Mouse (Mus musculus) urinary bladder, adult 2 months (tissue): ENCODE results near the gene Kremen2. TPM values are rescaled to one million over a fixed set of nuclear protein-coding genes. Genes with fewer than 3 reads are reported as not detected.

Source experiments
- DNase-seq: peaks from one replicate; pipeline ENCODE4 v3.0.0; 2022; ENCODE audit warnings: low spot score
- polyA plus RNA-seq: library from polyadenylated mRNA; depleted of rRNA; stranded (reverse); fragments of >200 nt; gene quantifications from 2 replicates; pipeline ENCODE4 v1.2.3, GENCODE M21; 2012

The Kremen2 gene
- polyA plus RNA-seq, 1 experiment: 0.11 TPM

DNA sequence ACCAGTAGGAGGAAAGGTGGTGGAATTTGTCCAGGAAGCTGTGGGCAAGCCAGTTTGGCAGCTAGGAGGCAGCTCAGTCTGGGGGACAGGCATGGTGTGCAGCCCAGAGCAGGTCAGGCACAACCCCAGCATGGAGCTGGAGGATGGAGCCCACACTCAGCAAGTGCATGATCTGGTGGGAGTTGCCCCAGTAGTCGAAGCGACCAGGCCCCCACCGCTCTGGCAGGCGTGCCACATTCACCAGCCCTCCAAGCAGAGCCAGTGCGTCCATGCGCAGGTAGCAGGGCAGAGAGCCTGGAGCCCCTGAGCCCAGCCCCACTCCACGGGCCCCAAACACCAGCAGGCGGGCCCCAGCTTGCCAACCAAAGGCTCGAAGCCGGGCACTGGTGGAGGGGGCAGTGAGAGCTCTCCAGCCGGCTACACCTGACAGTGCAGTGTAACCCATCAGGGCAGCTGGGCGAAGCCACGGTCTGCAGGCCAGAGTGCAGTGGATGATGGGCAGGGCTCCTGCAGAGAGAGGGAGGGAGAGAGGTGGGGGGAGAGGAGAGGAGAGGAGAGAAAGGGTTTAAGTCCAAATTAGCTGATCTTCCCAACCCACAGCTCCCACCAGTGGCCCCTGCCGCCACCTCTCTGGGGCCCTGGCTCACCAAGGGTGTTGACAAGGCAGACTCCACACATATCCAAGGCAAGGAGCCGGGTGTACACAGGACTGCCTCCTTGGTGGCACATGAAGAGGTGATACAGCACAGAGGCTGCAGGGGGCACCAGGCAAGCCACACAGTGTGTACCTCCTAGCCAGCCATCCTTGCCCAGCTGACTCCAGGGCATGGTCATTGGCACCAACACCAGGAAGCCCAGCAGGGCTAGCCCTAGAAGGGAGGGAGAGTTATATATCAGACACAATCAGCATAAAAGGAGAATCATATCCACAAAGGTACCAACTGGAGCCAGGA, 7.9 kb downstream of the Kremen2 start:
- no peak for DNase-seq

DNA sequence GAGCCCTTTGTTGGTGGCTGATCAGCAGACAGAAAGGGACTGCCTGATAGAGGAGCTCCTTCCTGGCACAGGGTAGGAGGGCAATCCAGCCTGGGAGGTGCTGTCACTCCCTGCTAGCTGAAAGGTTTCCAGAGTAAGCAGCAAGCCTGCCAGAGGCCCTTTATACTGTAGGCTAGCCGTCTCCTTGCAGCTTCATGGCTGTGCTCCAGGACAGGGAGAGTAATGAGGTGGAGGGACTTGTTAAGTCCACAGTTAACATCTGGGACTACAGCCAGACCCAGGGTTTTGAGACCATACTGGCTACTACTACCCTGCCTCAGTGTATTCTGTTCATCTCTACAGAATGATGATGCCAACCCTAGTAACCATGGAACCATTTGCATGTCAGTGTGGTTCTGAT, 11.3 kb downstream of the Kremen2 start:
- DNase-seq: no peak

DNA sequence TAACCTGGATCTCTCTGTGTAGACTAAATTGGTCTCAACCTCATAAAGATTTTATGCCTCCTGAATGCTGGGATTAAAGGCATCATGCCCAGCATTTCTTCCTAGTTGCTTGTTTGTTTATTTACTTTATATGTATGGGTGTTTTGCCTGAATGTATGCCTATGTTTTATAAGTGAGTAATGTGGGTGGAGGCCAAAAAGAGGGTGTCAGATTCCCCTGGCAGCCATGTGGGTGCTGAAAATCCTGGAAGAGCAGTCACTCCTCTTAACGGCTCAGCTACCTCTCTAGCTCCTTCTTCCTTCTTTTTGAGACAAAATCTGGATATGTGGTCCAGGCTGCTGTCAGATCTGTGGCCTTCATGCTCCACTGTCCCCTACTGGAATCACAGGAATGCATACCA, 15.2 kb downstream of the Kremen2 start:
- no peak for DNase-seq

DNA sequence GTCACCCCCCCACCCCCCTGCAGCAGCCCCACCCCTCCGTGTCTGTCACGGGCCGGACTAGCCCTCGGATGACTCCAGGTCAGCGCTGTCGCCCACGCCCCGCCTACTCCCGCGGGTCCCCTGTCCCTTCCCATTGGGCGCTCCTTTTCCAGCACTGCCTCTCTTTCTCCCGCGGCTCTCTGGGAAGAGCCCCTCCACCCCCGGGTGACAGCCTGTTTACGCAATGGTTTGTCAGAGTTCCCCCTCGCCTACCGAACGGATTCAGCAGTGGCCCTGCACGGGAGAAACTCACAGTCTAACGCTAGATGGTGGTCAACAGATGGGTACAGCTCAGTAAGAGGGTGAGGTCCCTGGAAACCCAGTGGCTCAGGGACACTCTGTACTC, 18.9 kb downstream of the Kremen2 start:
- DNase-seq: no peak

DNA sequence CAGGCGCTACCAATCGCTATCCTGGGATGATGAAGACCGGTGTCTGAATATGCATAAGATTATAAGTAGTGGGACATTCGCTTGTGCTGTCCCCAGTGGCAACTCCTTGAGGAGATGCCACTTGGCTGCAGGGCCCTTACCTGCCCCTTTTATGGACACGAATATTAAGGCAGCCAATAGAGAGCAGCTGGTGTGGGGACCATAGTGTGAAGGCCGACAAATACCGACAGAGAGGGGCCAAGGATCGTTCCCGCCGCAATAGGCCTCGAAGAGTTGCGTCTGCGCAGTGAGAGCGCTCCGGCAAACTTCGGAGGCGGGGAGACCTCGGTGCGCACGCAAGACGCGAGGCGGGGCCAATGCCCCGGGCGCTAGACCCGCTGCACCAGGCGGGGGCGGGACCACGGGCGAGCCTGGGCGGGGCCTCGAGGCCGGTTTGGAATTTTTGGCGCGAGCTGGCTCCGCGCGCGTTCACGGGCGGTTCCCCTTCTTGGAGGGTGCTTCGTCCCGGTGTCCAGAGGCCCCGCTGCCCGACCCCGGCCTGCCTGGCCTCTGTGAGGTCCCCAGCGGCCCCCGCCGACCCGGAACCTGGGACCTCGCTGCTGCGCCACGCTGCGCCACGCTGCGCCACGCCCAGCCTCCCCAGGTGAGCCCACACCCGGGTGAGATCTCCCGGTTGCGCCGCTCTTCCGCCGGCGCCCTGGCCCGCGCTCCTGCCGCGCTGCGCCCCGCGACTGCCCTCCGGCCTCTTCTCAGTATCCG, 19.5 kb downstream of the Kremen2 start, which contains the start of gene Pkmyt1:
TSS of gene Pkmyt1 (plus strand) at position 338 of the 759 bp plus-strand sequence.
- DNase-seq: peak; percentile 90

DNA sequence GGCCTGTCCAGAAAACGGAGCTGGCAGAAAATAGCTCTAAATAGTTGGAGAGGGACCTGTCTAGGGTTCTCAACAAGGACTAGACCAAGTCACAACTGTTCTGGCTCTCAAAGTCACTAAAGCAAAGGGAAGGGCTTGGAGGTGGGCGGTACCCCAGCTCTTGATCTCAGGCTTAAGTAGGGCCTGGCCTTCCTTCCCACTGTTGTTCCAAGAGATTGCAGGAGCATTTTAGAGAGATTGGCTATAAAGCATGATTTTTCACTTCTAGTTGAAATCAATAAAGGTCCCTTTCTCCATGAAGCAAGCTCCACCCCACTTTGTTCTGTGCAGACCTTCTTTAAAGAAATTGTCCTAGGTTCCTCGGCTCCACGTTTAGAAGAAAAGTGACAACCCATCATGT, 20.2 kb downstream of the Kremen2 start:
- no peak for DNase-seq

DNA sequence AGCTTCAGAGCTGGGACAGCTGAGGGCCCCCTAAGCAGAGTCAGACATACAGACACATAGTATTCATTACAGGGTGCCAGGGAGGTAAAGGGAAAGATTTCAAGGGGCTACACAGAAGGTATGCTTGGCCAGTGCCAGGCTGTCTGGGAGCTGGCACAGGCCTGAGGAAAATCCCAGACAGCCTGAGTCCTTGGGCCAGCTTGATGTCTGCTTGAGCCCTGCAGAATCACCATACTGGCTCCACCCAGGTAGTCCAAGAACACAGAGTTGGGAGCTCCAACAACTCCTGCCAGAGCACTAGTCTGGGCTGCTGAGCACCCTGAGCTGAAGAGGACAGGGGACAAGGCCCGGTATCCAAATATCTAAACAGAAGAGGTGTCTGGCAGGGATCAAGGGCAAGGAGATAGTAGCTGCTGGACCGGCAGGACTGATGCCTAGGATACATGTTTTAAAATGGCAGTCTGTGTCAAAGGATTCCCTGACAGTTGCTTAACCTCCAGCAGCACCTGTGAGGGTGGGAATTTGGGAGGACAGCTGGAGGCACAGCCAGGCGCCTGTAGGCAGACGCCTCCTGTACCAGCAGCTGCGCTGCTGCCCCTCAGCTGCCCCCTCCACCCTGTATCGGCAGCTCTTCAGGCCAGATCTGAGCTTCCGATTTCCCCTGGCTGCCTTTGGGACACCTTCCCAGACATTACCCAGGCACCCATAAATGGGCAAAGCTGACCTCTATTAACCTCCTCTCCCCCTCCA, 23.1 kb downstream of the Kremen2 start, which contains the start of gene 1520401A03Rik:
TSS of gene 1520401A03Rik (minus strand) at position 408 of the 750 bp plus-strand sequence.
- DNase-seq: no peak

DNA sequence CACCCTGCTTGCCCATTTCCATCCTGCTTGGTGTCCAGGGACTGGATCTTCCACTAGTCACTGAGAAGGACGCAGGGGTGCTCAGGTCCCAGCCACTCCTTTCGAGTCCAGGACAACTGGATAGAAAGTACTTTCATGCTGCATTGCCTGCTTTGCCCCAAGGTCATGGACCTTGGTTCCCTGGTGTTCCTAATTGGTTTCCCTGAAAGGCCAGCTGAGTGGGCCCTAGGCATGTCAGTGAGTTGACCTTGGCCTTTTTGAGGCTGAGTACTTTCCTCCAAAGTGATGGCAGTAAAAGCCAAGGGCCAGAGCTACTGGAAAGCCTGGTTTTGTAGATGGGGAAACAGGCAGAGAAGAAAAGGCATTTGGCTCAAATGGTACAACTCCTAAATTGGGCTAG, 23.7 kb downstream of the Kremen2 start:
- no peak for DNase-seq

DNA sequence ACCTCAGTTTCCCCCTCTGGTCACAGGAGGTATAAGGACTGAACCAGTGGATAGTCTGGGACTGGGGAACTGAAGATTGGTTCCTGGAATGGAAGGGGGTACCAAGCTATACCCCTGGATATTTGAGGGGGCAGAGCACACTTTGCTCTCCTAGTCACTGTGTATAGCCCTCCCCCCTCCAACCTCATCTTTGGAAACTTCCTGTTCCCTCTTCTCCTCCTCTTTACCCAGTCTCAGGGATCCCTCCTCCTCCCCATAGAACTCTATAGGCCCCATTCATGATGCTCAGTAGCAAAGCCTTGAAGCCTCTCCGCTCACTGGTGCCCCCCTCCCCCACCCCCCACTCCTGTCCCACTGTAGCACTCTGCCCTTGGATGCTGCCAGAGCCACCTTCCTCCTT, 26.2 kb downstream of the Kremen2 start:
- DNase-seq: no peak

DNA sequence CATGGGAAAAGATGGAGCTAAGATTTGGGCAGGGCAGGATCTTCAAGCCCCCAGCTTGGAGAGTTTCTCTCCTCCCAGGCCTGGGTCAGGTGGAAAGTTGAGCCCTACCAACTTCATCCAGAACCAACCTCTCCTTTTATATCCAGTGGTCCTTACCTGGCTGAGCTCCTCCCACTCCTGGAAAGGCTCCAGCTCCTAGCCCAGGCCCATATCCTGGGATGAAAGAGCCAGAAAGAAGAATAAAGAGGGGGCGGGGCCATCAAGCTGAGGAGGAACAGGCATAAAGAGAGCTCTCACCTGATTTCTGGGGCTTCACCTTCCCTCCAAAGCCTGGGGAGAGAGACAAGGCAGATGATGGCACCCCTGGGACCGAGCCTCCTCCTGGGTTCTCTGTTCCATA, 28.6 kb downstream of the Kremen2 start:
- no peak for DNase-seq

DNA sequence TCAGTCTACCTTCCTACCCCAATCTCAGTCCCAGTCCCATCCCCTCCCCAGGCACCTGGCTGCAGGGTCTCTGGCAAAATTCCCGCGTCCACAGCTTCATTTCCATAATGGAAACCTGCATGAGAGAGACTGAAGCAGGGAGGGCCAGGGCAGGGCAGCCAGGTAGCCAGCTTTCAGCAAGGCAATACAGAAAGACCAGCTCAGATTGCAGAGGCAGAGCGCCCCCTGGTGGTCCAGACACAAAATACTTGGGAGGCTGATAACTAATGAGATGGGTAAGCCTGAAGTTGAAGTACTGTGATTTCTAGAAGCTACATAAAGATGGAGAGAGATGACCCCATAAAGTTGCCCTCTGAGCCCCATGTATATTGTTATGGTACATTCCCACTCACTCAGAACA, 39.4 kb downstream of the Kremen2 start:
- DNase-seq: peak; percentile 64

DNA sequence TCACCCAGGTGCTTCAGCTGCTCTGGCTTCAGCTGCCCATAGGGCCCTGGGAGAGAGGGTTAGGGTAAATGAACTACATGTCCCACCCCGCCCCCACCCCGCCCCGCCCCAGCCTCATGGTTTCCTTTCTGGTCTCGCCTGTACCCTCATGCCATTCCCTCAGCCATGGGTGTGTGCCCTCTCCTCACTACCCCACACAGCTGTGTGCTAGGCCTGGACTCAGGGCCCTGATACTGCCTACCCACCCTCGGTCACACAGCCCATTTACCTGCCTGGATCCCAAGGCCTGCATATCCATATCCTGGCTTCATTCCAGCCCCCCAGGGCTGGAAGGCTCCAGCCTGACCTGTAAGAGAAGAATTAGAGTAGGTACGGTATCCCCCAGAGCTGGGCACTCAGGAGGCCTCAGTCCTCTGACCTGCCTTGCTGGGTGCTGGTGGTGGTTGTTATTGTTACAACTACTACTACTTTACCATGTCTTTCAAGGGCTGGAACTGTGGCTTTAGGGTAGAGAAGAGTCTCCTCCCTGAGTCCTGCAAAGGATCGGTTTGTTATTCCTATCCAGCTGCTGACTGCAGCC, 40.0 kb downstream of the Kremen2 start:
- no peak for DNase-seq

DNA sequence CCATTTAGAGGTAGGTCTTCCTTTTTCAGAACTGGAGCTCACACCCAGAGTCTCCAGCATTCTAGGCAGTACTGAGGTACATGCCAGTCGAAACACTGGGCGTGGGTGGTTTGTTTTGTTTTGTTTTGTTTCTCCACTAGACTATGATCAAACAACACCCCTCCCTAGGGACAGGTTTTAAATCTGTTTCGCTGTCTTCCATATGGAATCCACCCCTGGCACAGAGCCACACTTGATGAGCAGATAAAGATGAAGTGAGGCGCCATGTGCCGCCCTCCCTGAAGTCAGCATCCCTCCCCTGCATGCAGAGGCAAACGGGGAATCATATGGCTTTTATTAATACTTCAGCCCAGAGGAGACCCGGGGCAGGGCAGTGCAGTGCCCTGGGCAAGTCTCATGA, 40.9 kb downstream of the Kremen2 start:
- no peak for DNase-seq

DNA sequence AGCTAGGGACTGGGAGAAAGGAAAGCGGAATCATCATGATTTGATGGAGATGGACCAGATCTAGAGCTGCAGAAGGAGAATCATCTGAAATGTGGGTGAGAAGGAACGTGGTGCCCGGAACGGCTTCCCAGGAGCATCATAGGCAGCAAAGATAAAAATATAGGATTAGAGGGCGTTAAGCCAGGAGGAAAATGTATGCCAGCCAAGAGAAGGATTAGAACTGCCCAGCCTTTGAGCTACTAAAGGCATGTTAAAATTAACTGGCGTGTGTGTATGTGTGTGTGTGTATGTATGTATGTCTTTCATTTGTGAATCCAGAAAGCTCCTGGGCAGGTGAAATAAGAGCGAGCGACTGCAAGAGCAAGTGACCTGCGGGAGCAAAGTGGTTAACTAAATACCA, 42.3 kb downstream of the Kremen2 start:
- no peak for DNase-seq

DNA sequence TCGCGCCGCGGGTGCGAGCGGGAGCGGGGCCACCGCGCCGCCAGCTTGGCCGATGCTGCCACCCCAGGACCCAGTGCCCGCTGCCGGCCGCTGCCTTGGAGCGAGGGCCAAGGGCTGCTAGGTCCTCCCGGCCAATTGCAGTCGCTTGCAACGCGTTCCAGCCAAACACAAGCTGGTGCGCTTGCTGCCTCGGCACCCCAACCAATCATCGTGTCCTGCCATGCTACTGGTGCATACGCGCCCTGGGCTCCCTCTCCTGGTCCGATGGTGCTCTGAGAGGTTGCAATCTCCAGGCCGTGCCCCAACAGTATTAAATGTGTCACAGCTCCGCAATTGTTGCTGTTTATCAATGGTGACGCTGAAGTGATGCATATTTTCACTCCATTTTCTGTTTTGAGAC, 45.6 kb downstream of the Kremen2 start:
- peak; percentile 73 for DNase-seq

DNA sequence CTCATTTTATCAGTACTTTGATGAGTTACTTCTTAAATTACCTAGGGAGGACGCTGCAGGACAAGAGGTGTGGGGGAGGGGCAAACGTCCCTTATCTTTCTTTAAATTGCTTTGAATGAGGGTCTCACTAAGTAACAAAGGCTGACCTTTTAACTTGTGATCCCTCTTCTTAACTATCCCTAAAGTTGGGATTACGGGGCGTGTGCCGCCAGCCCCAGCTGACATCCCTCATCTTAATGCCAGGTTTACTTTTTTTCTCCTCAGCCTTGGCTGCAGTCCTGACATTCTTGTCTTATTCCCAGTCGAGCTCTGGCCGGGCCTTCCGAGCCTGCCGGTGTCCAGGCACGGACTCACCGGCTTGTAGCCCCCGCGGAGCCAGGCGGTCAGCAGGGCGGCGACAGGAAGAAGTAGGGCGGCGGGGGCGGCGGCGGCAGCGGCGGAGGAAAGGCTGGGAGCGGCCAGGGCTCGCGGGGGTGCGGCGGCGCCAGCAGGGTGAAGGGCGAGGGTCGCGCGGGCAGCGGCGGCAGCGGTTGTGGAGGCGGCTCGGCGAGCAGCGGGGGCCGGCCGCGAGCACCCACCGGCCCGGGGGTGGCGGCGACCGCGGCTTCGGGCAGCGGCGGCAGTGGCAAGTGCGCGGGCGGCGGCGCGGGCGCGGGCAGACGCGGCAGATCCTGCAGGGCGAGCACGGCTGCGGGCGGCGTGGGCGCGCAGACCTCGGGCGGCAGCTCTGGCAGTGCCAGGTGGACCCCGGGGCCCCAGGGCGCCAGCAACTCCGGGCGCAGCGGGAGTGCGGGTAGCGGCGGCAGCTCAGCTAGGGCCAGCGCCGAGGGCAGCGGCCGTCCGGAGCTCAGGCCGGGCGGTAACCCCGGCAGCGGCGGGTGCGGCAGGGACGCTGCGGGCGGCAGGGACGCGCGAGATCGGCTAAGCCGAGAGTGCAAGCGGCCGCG, 46.2 kb downstream of the Kremen2 start:
- DNase-seq: peak; percentile 51

DNA sequence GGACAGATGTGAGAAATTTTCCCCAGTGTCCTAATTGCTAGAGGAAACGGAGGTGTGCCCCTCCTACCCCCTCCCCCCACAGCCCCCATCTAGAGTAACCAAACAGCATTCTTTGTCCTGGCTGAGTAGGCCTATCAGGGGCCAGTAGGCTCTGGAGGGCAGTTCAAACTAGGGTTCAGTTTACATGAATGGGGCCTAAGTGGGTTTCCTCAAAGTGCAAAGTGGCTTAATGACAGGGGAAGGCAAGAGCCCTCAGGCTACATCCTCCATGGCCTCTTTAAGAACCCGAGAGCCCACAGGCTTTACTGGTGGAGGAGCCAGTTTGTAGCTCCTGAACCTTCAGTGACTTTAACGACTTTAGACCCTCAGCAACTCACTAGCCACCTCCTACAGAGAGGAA, 49.8 kb downstream of the Kremen2 start:
- no peak for DNase-seq

DNA sequence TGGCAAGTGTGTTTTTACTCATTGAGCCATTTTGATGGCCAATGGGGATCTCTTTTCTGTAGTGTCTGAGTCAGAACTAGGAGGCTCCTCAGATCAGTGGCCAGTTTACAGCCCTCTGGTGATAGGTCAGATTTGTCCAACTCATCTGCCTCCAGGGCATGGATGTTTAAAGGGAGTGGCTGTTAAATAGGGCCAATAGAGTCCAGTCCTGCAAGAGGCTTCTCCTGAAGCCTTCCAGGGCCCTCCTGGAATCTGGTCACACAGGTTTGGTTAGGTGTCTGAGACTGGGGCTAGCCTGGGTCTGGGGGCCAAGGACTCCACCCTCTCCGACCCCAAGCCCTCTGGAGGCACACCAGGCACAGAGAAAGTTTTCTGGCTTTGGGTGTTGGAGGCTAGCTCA, 51.1 kb downstream of the Kremen2 start:
- DNase-seq: no peak
